Mouse (Mus musculus): ENCODE measurements around the gene Atp23.

GRCm38 (mm10) chr10:126919067-126919466 lies 17.9 kb upstream of the Atp23 start:
- TF ChIP-seq CTCF (IDR thresholded peaks at IDR 0.05; ENCODE audit: low read depth), result peak; percentile 100
- TF ChIP-seq EP300 (IDR thresholded peaks at IDR 0.05; ENCODE audit: low read depth), result no peak
